Mouse (Mus musculus): ENCODE data around the gene Spi1.
"Not testable (repeated sequence)": the region's sequence is repeated elsewhere in the genome, so short reads cannot be mapped to it uniquely, and the experiment has no call there.

Spi1 gene

GRCm38 (mm10) chr2:91090827-91091226 lies 8.6 kb downstream of the Spi1 start:
- in situ Hi-C loops (cut with MboI, MseI) = loop anchor here (10.0 kb wide), 1 partner anchor 526 kb away; no protein-coding TSS in a partner anchor

GRCm38 (mm10) chr2:91096524-91096923 lies 14.3 kb downstream of the Spi1 start:
- in situ Hi-C loops (cut with MboI, MseI) = loop anchor here (10.0 kb wide), 1 partner anchor 532 kb away; no protein-coding TSS in a partner anchor

GRCm38 (mm10) chr2:91097015-91097414 lies 14.8 kb downstream of the Spi1 start:
- in situ Hi-C loops (cut with MboI, MseI) = loop anchor here (10.0 kb wide), 1 partner anchor 532 kb away; no protein-coding TSS in a partner anchor

GRCm38 (mm10) chr2:91098156-91098555 lies 16.0 kb downstream of the Spi1 start:
- in situ Hi-C loops (cut with MboI, MseI) = loop anchor here (10.0 kb wide), 1 partner anchor 533 kb away; no protein-coding TSS in a partner anchor

GRCm38 (mm10) chr2:91101124-91101740 lies 19.0 kb downstream of the Spi1 start:
- in situ Hi-C loops (cut with MboI, MseI) = loop anchor here (5.0 kb wide), 1 partner anchor 69 kb away; no protein-coding TSS in a partner anchor

- in situ Hi-C loops (cut with MboI, MseI) = loop anchor here (5.0 kb wide), 1 partner anchor 36 kb away; the partner anchor contains the start of gene Slc39a13
These were observed 26.0 kb downstream of the Spi1 start for GRCm38 (mm10) chr2:91108156-91108555.

GRCm38 (mm10) chr2:91109241-91109640 lies 27.1 kb downstream of the Spi1 start:
- in situ Hi-C loops (cut with MboI, MseI) = loop anchor here (5.0 kb wide), 1 partner anchor 37 kb away; the partner anchor contains the start of gene Slc39a13

GRCm38 (mm10) chr2:91109807-91110385 lies 27.7 kb downstream of the Spi1 start:
- in situ Hi-C loops (cut with MboI, MseI) = loop anchor here (5.0 kb wide), 1 partner anchor 38 kb away; the partner anchor contains the start of gene Slc39a13

GRCm38 (mm10) chr2:91110429-91110828 lies 28.2 kb downstream of the Spi1 start:
- in situ Hi-C loops (cut with MboI, MseI) = no loop called here

GRCm38 (mm10) chr2:91111832-91112231 lies 29.6 kb downstream of the Spi1 start:
- in situ Hi-C loops (cut with MboI, MseI) = not testable (repeated sequence)

- in situ Hi-C loops (cut with MboI, MseI) = no loop called here
These were observed 30.3 kb downstream of the Spi1 start for GRCm38 (mm10) chr2:91112491-91112890.

- in situ Hi-C loops (cut with MboI, MseI) = no loop called here
These were observed 31.1 kb downstream of the Spi1 start for GRCm38 (mm10) chr2:91113334-91113733.

- in situ Hi-C loops (cut with MboI, MseI) = no loop called here
These were observed 31.7 kb downstream of the Spi1 start for GRCm38 (mm10) chr2:91113852-91114251.

GRCm38 (mm10) chr2:91114781-91115577 lies 32.8 kb downstream of the Spi1 start:
- in situ Hi-C loops (cut with MboI, MseI) = no loop called here

GRCm38 (mm10) chr2:91115578-91115970 lies 33.4 kb downstream of the Spi1 start:
- in situ Hi-C loops (cut with MboI, MseI) = no loop called here

GRCm38 (mm10) chr2:91116842-91117241 lies 34.7 kb downstream of the Spi1 start:
- in situ Hi-C loops (cut with MboI, MseI) = no loop called here

GRCm38 (mm10) chr2:91117585-91118275 lies 35.5 kb downstream of the Spi1 start, which contains the start of gene Mybpc3:
TSS of gene Mybpc3 (plus strand) at chr2:91118144.
- in situ Hi-C loops (cut with MboI, MseI) = no loop called here

GRCm38 (mm10) chr2:91118647-91119046 lies 36.5 kb downstream of the Spi1 start:
- in situ Hi-C loops (cut with MboI, MseI) = no loop called here

GRCm38 (mm10) chr2:91119061-91119460 lies 36.9 kb downstream of the Spi1 start:
- in situ Hi-C loops (cut with MboI, MseI) = no loop called here

- in situ Hi-C loops (cut with MboI, MseI) = no loop called here
These were observed 37.4 kb downstream of the Spi1 start for GRCm38 (mm10) chr2:91119551-91119950.

- in situ Hi-C loops (cut with MboI, MseI) = no loop called here
These were observed 38.1 kb downstream of the Spi1 start for GRCm38 (mm10) chr2:91120261-91120671.
